Mouse (Mus musculus): Measurements from ENCODE around the gene Mrps11. TPM values are rescaled to one million over a fixed set of nuclear protein-coding genes. Genes with fewer than 3 reads are reported as not detected.

Mrps11 gene
- polyA plus RNA-seq (2015; fragmentation: Nextera tagmentation; extraction: Ambion mirVana) = 32.1 and 35.0 TPM in 2 replicates

DNA sequence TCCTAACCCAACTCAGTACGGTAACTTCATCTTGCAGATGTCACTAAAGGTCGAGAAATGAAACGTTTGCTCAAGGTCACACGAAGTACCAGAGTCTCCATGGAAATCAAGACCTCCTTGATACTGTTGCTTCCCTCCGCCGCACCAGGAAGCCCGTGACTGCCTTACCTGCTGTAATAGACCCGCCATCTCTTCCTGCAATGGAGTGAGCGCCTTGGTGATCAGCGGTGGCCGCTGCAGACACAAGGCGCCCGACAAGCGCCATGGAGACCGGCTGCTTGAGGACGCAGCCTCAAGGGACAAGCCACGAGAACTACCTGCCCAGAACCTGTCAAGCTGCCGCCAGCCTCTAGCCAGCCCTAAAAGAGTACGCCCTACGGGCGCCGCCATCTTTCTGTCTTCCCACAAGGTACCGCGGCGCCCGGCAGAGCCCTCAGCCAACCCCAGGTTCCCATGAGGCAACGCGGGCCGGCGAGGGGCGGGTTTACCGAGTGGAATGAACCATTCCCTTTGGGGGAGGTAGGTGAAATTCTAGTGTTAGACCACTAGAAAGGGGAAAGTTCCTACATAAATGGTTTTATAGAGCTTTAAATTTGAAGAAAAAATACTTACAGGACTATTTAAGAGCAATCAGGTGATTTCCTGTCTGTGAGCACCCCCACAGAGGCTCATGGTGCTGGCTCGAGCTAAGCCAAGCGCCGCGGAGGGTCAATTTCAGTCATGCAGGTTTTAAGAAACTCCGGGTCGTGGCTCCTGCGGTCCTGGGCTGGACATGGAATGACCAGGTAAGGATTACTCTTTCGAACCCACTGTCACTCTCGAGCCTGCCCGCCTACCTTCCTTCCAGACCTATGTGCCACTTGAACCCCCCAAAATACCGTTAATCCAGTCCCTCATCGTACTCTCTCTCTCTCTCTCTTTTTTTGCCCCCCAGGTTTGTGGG, at the start of gene Mrps11, which contains the start of gene Mrpl46:
Gene Mrps11 (plus strand): TSS at position 481 of the 943 bp plus-strand sequence.
Gene Mrpl46 (minus strand): TSS at position 893 of the 943 bp plus-strand sequence.
- peaks cover 18% of the 10 kb centered on the region for H3K4me1 ChIP-seq (ENCODE audit: control insufficient read depth, low read depth, low read length)
- H3K27ac ChIP-seq (ENCODE audit: low read length) = peak within 1 kb of the TSS; percentile 72
- no peaks in the 10 kb centered on the region for H3K27me3 ChIP-seq (ENCODE audit: control insufficient read depth, insufficient read depth, low read depth, low read length)
- ATAC-seq (ENCODE audit: low read depth) = peak; percentile 99
- H3K9me3 ChIP-seq (replicated peaks; ENCODE audit: control insufficient read depth, low read length) = no peaks in the 10 kb centered on the region
- H3K4me2 ChIP-seq (ENCODE audit: low read depth, low read length) = peak within 1 kb of the TSS; percentile 79
- H3K36me3 ChIP-seq (ENCODE audit: control insufficient read depth, insufficient read depth) = peaks cover 19% of the 10 kb centered on the region
- H3K9ac ChIP-seq (ENCODE audit: low read depth, low read length) = peak within 1 kb of the TSS; percentile 76
- H3K4me3 ChIP-seq (ENCODE audit: low read depth, low read length) = peak within 1 kb of the TSS; percentile 97
- WGBS (ENCODE audit: insufficient replicate concordance) = under 1% methylated on average over 44 of the region's 44 CpGs

DNA sequence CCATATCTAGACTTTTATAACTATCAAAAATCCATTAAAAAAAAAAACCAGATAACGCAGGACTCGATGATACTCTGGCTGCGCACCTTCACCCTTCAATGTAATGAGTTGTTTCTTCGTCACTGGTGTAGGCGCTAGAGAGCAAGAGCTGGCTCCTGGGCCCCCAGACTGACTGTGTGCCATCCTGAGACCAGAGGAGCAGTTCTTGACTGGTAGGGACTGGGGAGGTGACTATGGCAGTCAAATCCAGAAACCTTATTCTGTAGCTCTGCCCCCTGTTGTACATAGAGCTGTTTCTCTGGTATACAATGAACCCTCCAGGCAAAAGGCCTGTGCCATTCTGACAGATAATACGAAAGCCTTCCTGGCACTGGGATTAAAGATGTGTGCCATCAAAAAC, 45.7 kb upstream of the Mrps11 start:
- no peak for ATAC-seq (ENCODE audit: low read depth)
- WGBS (ENCODE audit: insufficient replicate concordance) = 79% methylated on average over 6 of the region's 6 CpGs

DNA sequence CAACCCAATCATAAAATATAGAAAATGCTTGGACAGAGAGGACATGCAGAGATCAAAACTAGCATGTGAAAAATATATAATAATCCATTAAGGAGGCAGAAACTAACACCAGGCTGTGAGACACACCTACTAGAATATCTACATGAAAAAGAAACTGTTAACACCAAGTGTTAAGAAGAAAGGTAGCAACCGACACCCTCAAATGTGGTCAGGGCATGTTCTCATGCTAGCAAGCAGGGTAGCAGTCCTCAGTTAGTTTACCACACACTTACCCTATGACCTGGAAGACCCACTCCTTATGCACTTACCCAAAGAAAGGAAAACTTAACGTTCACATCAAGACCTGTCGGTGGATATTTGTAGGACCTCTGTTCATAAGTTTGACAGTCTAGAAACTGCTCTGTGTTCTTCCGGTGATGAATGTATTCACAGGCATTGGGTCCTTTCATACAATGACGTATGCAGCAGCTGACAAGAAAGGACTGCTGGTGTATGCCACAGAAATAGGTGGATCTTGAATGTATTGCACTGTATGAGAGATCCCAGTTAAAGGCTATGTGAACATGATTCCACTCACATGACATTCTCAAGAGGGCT, 45.2 kb upstream of the Mrps11 start, which contains the start of gene Ntrk3:
Gene Ntrk3 (minus strand): TSS at position 399 of the 597 bp plus-strand sequence.
- 63% methylated on average over 5 of the region's 5 CpGs for WGBS (ENCODE audit: insufficient replicate concordance)
- Histone ChIP-seq H3K9ac (ENCODE audit: low read depth, low read length) (no peak within 1 kb of the TSS), H3K4me1 (ENCODE audit: control insufficient read depth, low read depth, low read length) (no peaks in the 10 kb centered on the region), H3K9me3 (replicated peaks; ENCODE audit: control insufficient read depth, low read length) (no peaks in the 10 kb centered on the region), H3K36me3 (ENCODE audit: control insufficient read depth, insufficient read depth) (no peaks in the 10 kb centered on the region), H3K27ac (ENCODE audit: low read length) (no peak within 1 kb of the TSS), H3K4me3 (ENCODE audit: low read depth, low read length) (no peak within 1 kb of the TSS), H3K27me3 (ENCODE audit: control insufficient read depth, insufficient read depth, low read depth, low read length) (no peaks in the 10 kb centered on the region), H3K4me2 (ENCODE audit: low read depth, low read length) (no peak within 1 kb of the TSS)
- ATAC-seq (ENCODE audit: low read depth) = no peak

More for the DNA sequence above, 45.7 kb upstream of the Mrps11 start:
- Histone ChIP-seq H3K27me3 (ENCODE audit: control insufficient read depth, insufficient read depth, low read depth, low read length) (no peaks in the 10 kb centered on the region), H3K9me3 (replicated peaks; ENCODE audit: control insufficient read depth, low read length) (no peaks in the 10 kb centered on the region), H3K4me1 (ENCODE audit: control insufficient read depth, low read depth, low read length) (no peaks in the 10 kb centered on the region), H3K27ac (ENCODE audit: low read length) (no peak overlapping the region), H3K9ac (ENCODE audit: low read depth, low read length) (no peak overlapping the region), H3K4me2 (ENCODE audit: low read depth, low read length) (no peak overlapping the region), H3K36me3 (ENCODE audit: control insufficient read depth, insufficient read depth) (no peaks in the 10 kb centered on the region), H3K4me3 (ENCODE audit: low read depth, low read length) (no peak overlapping the region)

DNA sequence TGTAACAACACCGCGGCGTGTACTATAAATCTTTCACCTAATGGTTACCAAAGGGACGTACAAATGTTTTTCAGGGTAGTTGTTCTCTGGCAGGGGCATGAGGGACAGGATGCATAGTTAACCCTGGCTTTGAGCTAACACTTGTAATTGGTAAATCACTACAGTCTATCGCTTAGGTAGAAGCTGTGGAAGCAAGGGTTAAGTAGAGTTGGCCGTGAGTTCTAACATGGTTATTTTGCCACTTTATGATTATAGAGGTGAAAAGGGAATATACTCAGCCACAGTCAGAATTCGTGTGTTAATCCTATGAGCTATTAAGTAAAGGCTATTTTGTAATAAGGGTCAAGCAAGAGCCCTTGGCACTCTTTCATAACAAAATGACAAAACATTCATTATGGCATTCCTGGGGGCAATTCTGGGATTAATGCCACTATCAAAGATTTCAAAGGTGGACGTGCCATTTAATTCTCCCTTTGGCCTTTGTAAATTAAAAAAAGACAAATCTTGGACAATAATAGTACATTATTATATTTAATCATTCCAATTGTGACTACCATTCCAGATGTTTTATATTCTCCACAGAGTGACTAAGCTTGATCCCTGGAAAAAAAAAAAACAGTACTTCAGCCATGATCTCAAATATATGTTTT, 43.4 kb upstream of the Mrps11 start:
- H3K9ac ChIP-seq (ENCODE audit: low read depth, low read length) = no peak overlapping the region
- no peak overlapping the region for H3K27ac ChIP-seq (ENCODE audit: low read length)
- no peaks in the 10 kb centered on the region for H3K4me1 ChIP-seq (ENCODE audit: control insufficient read depth, low read depth, low read length)
- no peak overlapping the region for H3K4me3 ChIP-seq (ENCODE audit: low read depth, low read length)
- H3K27me3 ChIP-seq (ENCODE audit: control insufficient read depth, insufficient read depth, low read depth, low read length) = no peaks in the 10 kb centered on the region
- H3K4me2 ChIP-seq (ENCODE audit: low read depth, low read length) = no peak overlapping the region
- H3K36me3 ChIP-seq (ENCODE audit: control insufficient read depth, insufficient read depth) = no peaks in the 10 kb centered on the region
- no peaks in the 10 kb centered on the region for H3K9me3 ChIP-seq (replicated peaks; ENCODE audit: control insufficient read depth, low read length)
- ATAC-seq (ENCODE audit: low read depth) = no peak
- WGBS (ENCODE audit: insufficient replicate concordance) = 64% methylated on average over 8 of the region's 8 CpGs

DNA sequence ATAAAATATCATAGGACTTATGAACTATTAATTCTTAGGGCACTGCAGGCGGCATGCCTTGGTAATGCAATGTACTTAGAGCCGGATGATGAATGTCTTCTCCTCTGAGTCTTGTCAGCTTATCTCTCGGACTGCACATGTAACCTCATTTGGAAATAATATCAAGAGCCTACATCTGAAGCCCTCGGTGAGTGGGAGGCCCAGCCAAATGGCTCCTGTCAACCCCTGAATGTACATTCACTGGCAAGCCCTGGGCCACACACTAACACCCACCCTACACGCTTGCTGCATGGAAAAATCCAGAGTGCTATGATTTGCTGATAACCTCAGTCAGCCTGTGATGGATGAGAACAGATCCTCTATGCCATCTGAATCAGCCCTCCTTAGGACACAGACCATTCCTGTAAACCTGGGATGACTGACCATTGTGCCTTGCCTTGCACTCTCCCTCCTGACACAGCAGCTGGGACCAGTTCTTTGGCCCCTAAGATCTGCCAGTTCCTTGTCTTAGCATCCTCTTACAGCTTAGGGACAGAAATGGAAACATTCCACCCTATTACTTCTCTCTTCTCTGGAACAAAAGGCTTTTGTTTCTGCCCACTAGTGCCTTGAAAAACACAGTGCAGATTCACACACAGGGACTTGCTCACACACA, 39.1 kb upstream of the Mrps11 start:
- Histone ChIP-seq H3K27me3 (ENCODE audit: control insufficient read depth, insufficient read depth, low read depth, low read length) (no peaks in the 10 kb centered on the region), H3K9ac (ENCODE audit: low read depth, low read length) (no peak overlapping the region), H3K4me3 (ENCODE audit: low read depth, low read length) (no peak overlapping the region), H3K27ac (ENCODE audit: low read length) (no peak overlapping the region), H3K4me2 (ENCODE audit: low read depth, low read length) (no peak overlapping the region), H3K9me3 (replicated peaks; ENCODE audit: control insufficient read depth, low read length) (no peaks in the 10 kb centered on the region), H3K4me1 (ENCODE audit: control insufficient read depth, low read depth, low read length) (no peaks in the 10 kb centered on the region), H3K36me3 (ENCODE audit: control insufficient read depth, insufficient read depth) (no peaks in the 10 kb centered on the region)
- WGBS (ENCODE audit: insufficient replicate concordance) = 34% methylated on average over 5 of the region's 5 CpGs
- no peak for ATAC-seq (ENCODE audit: low read depth)

DNA sequence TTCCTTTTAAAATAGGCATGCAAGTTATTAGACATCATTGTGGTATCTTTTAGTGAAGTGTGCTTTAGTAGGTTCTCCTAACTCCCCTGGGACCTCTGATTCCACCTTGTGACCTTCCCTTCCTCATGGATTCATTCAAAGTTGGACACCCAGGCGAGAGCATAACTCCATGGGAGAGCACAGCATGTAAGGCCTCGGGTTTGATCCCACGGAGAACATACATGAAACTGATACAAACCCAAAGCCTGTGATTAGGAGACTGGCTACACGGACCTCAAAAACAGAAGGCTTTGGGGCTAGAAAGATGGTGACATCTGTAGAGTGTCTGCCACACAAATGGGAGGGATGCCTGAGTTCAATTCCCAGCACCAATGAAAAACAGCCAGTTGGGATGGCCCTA, 30.0 kb upstream of the Mrps11 start:
- ATAC-seq (ENCODE audit: low read depth) = no peak
- no peak overlapping the region for H3K9ac ChIP-seq (ENCODE audit: low read depth, low read length)
- 60% methylated on average over 4 of the region's 4 CpGs for WGBS (ENCODE audit: insufficient replicate concordance)

DNA sequence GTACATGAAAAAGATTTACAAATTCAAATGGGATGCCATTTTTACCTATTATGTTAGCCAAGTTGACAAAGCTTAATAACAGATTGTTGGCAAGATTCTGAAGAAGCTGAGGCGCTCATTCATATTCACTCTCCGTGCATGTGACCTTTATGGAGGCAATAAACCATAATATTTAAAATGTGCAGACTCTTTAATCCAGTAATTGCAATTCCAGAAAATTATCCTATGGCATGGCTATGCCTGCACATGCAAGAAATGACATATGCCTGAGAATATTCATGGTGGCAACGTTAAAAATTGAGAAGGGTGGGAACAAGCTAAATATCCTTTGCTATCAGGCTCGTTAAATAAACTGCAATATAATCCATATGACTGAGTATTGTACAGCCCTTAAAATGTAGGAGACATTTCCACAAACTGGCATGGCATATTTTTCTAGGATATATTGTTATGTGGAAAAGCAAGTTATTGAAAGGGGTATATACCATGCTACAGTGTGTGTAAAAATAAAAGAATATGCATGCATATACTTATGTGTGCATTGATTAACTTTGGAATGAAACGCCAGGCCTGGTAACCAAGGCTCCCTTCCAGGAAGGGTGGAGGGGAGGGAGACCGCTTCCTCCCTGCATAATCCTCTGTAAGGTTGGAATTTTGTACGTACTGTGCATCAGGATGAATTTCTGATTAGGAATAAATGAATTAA, 29.0 kb upstream of the Mrps11 start:
- H3K36me3 ChIP-seq (ENCODE audit: control insufficient read depth, insufficient read depth) = no peaks in the 10 kb centered on the region
- WGBS (ENCODE audit: insufficient replicate concordance) = 55% methylated on average over 7 of the region's 7 CpGs

More for the DNA sequence above, 30.0 kb upstream of the Mrps11 start:
- Histone ChIP-seq H3K27ac (ENCODE audit: low read length) (no peak overlapping the region), H3K4me3 (ENCODE audit: low read depth, low read length) (no peak overlapping the region), H3K4me2 (ENCODE audit: low read depth, low read length) (no peak overlapping the region), H3K9me3 (replicated peaks; ENCODE audit: control insufficient read depth, low read length) (no peaks in the 10 kb centered on the region), H3K27me3 (ENCODE audit: control insufficient read depth, insufficient read depth, low read depth, low read length) (no peaks in the 10 kb centered on the region), H3K4me1 (ENCODE audit: control insufficient read depth, low read depth, low read length) (no peaks in the 10 kb centered on the region), H3K36me3 (ENCODE audit: control insufficient read depth, insufficient read depth) (no peaks in the 10 kb centered on the region)

DNA sequence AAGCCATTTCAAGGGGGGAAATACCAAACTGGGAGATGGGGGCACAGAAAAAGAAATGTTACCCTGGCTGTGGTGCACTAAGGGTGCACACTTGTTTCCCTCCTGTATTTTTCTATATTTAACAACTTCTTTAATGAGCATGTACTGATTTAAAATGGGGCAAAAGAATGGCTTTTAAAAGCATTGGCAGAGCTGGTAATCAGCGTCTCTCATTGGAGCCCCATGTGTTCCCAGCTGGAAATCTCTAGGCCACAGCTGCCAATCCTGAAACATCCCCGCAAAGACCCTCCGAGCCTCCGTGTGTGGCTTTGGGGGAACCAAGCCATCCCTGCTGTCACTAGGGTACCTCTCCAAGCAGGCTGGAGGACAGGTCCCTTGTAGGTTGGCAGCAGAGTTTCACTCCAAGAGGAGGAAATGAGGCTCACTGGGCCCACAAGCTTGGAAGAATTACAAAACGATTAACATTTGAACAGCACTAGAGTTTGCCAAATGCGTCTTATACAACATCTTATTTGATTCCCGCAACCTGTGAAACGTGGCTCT, 28.4 kb upstream of the Mrps11 start:
- Histone ChIP-seq H3K9ac (ENCODE audit: low read depth, low read length) (no peak overlapping the region), H3K36me3 (ENCODE audit: control insufficient read depth, insufficient read depth) (no peaks in the 10 kb centered on the region)
- 50% methylated on average over 8 of the region's 8 CpGs for WGBS (ENCODE audit: insufficient replicate concordance)

More for the DNA sequence above, 29.0 kb upstream of the Mrps11 start:
- Histone ChIP-seq H3K4me1 (ENCODE audit: control insufficient read depth, low read depth, low read length) (no peaks in the 10 kb centered on the region), H3K27ac (ENCODE audit: low read length) (no peak overlapping the region), H3K9me3 (replicated peaks; ENCODE audit: control insufficient read depth, low read length) (no peaks in the 10 kb centered on the region), H3K4me3 (ENCODE audit: low read depth, low read length) (no peak overlapping the region), H3K4me2 (ENCODE audit: low read depth, low read length) (no peak overlapping the region), H3K27me3 (ENCODE audit: control insufficient read depth, insufficient read depth, low read depth, low read length) (no peaks in the 10 kb centered on the region), H3K9ac (ENCODE audit: low read depth, low read length) (no peak overlapping the region)
- no peak for ATAC-seq (ENCODE audit: low read depth)

More for the DNA sequence above, 28.4 kb upstream of the Mrps11 start:
- no peak overlapping the region for H3K4me3 ChIP-seq (ENCODE audit: low read depth, low read length)
- no peaks in the 10 kb centered on the region for H3K27me3 ChIP-seq (ENCODE audit: control insufficient read depth, insufficient read depth, low read depth, low read length)
- H3K27ac ChIP-seq (ENCODE audit: low read length) = no peak overlapping the region
- no peak for ATAC-seq (ENCODE audit: low read depth)
- H3K4me2 ChIP-seq (ENCODE audit: low read depth, low read length) = no peak overlapping the region
- no peaks in the 10 kb centered on the region for H3K9me3 ChIP-seq (replicated peaks; ENCODE audit: control insufficient read depth, low read length)
- H3K4me1 ChIP-seq (ENCODE audit: control insufficient read depth, low read depth, low read length) = no peaks in the 10 kb centered on the region
